Mouse (Mus musculus) thymus, postnatal 10 days (tissue): Measurements from ENCODE around the gene Ctps.

Experiments used
- DNase-seq, 2 experiments: peaks; one replicate each; pipeline ENCODE4 v3.0.0; 2021; ENCODE audit warnings: low spot score in 2 of 2

The Ctps gene

GRCm38 (mm10) chr4:120570438-120571069 lies 478 bp upstream of the Ctps start:
- no peak for DNase-seq

- no peak for DNase-seq
Measured at GRCm38 (mm10) chr4:120569025-120569424, 1.1 kb downstream of the Ctps start.

- no peak for DNase-seq
Measured at GRCm38 (mm10) chr4:120568005-120568404, 2.1 kb downstream of the Ctps start.

GRCm38 (mm10) chr4:120565726-120566125 lies 4.3 kb downstream of the Ctps start:
- no peak for DNase-seq

- no peak for DNase-seq
Measured at GRCm38 (mm10) chr4:120556592-120556991, 13.5 kb downstream of the Ctps start.

GRCm38 (mm10) chr4:120544896-120545295 lies 25.2 kb downstream of the Ctps start:
- DNase-seq = no peak

GRCm38 (mm10) chr4:120538664-120539063 lies 31.4 kb downstream of the Ctps start:
- DNase-seq = no peak

GRCm38 (mm10) chr4:120531986-120532385 lies 38.1 kb downstream of the Ctps start, which contains the start of gene Slfnl1:
Gene Slfnl1, plus strand, starts transcription at chr4:120532231.
- no peak for DNase-seq

- DNase-seq = no peak
Measured at GRCm38 (mm10) chr4:120528171-120528570, 41.9 kb downstream of the Ctps start.

- no peak for DNase-seq
Measured at GRCm38 (mm10) chr4:120523092-120523491, 47.0 kb downstream of the Ctps start.

GRCm38 (mm10) chr4:120522351-120522750 lies 47.7 kb downstream of the Ctps start:
- no peak for DNase-seq

- DNase-seq = no peak
Measured at GRCm38 (mm10) chr4:120521761-120522160, 48.3 kb downstream of the Ctps start.

- DNase-seq = no peak
Measured at GRCm38 (mm10) chr4:120517335-120517734, 52.7 kb downstream of the Ctps start.

GRCm38 (mm10) chr4:120516907-120517306 lies 53.2 kb downstream of the Ctps start:
- DNase-seq = no peak

- DNase-seq = no peak
Measured at GRCm38 (mm10) chr4:120516491-120516890, 53.6 kb downstream of the Ctps start.

- no peak for DNase-seq
Measured at GRCm38 (mm10) chr4:120514366-120514765, 55.7 kb downstream of the Ctps start.

- DNase-seq = no peak
Measured at GRCm38 (mm10) chr4:120511203-120511602, 58.9 kb downstream of the Ctps start.

- no peak for DNase-seq
Measured at GRCm38 (mm10) chr4:120506955-120507354, 63.1 kb downstream of the Ctps start.
